Mouse (Mus musculus): Measurements from ENCODE around the gene Kcnk3. TPM values are rescaled to one million over a fixed set of nuclear protein-coding genes. Genes with fewer than 3 reads are reported as not detected.

Gene Kcnk3
- polyA plus RNA-seq, 1 experiment from 2014 or later = 11.1 TPM

GRCm38 (mm10) chr5:30659042-30659441 lies 71.1 kb downstream of the Kcnk3 start:
- Histone ChIP-seq H3K9me3 (ENCODE audit: control insufficient read depth, low read length) (no peaks in the 10 kb centered on the region), H3K9ac (ENCODE audit: low read length) (no peak overlapping the region), H3K36me3 (ENCODE audit: control insufficient read depth, insufficient read depth, low read length) (peaks cover 21% of the 10 kb centered on the region), H3K4me2 (replicated peaks; ENCODE audit: low read depth) (no peak overlapping the region), H3K27ac (replicated peaks) (no peak overlapping the region), H3K27me3 (ENCODE audit: control insufficient read depth, insufficient read depth, low read length) (no peaks in the 10 kb centered on the region), H3K4me1 (replicated peaks; ENCODE audit: control insufficient read depth, insufficient read depth) (no peaks in the 10 kb centered on the region), H3K4me3 (ENCODE audit: low read depth, low read length) (no peak overlapping the region)
- ATAC-seq (ENCODE audit: low FRiP score, low TSS enrichment) (no peak), DNase-seq (ENCODE audit: low spot score) (no peak)
- TF ChIP-seq CTCF (IDR thresholded peaks at IDR 0.05; ENCODE audit: low read depth) (no peak), EP300 (optimal IDR thresholded peaks at IDR 0.05) (no peak)
- 65% methylated on average over 4 of the region's 4 CpGs for WGBS

DNA sequence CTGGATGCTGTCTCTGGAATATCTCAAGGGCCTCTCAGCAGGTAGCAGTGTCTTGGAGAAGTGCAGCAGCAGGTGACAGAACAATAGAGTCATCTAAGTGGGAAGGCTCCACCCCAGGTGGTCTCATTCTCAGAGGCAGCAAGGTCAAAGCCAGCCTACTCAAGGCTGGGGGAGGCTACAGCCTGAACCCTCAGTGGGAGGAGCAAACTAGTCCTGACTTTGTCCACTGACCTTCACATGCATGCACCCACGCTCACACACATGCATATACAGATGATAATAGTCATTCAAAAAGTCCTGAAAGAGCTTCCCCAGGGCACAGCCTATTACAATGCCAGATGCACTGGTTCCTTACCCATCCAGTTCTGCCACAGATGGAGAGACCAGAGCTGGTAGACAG lies 72.3 kb downstream of the Kcnk3 start:
- no peak overlapping the region for H3K27ac ChIP-seq (replicated peaks)
- ATAC-seq (ENCODE audit: low FRiP score, low TSS enrichment) (no peak), DNase-seq (ENCODE audit: low spot score) (no peak)
- 91% methylated on average over 1 of the region's 1 CpGs for WGBS
- no peaks in the 10 kb centered on the region for H3K27me3 ChIP-seq (ENCODE audit: control insufficient read depth, insufficient read depth, low read length)
- no peaks in the 10 kb centered on the region for H3K9me3 ChIP-seq (ENCODE audit: control insufficient read depth, low read length)
- H3K4me3 ChIP-seq (ENCODE audit: low read depth, low read length) = no peak overlapping the region
- no peak overlapping the region for H3K4me2 ChIP-seq (replicated peaks; ENCODE audit: low read depth)
- H3K36me3 ChIP-seq (ENCODE audit: control insufficient read depth, insufficient read depth, low read length) = peaks cover 20% of the 10 kb centered on the region
- TF ChIP-seq EP300 (optimal IDR thresholded peaks at IDR 0.05) (no peak), CTCF (IDR thresholded peaks at IDR 0.05; ENCODE audit: low read depth) (no peak)
- H3K4me1 ChIP-seq (replicated peaks; ENCODE audit: control insufficient read depth, insufficient read depth) = no peaks in the 10 kb centered on the region
- no peak overlapping the region for H3K9ac ChIP-seq (ENCODE audit: low read length)

DNA sequence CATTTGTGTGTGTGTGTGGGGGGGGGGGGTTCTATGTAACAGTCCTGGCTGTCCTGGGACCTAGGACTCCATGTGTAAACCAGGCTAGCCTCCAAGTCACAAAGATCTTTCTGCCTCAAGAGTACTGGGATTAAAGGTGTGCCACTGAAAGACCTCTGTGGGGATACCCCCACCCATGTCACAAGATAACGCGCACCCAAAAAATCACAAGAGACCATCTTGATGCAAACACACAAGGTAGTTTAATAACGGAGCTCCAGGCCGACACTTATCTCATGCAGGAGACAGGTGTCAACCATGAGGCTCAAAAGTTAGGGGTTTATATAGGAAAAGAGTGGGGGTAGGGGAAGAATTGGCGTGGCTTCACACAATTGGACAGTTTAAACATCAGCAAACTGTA lies 72.8 kb downstream of the Kcnk3 start:
- no peak overlapping the region for H3K9ac ChIP-seq (ENCODE audit: low read length)
- peaks cover 15% of the 10 kb centered on the region for H3K36me3 ChIP-seq (ENCODE audit: control insufficient read depth, insufficient read depth, low read length)
- H3K4me2 ChIP-seq (replicated peaks; ENCODE audit: low read depth) = no peak overlapping the region
- no peak for TF ChIP-seq EP300 (optimal IDR thresholded peaks at IDR 0.05)
- no peak for TF ChIP-seq CTCF (IDR thresholded peaks at IDR 0.05; ENCODE audit: low read depth)
- H3K9me3 ChIP-seq (ENCODE audit: control insufficient read depth, low read length) = no peaks in the 10 kb centered on the region
- no peak overlapping the region for H3K27ac ChIP-seq (replicated peaks)
- no peaks in the 10 kb centered on the region for H3K4me1 ChIP-seq (replicated peaks; ENCODE audit: control insufficient read depth, insufficient read depth)
- ATAC-seq (ENCODE audit: low FRiP score, low TSS enrichment) (no peak), DNase-seq (ENCODE audit: low spot score) (no peak)
- WGBS = 93% methylated on average over 5 of the region's 5 CpGs
- no peaks in the 10 kb centered on the region for H3K27me3 ChIP-seq (ENCODE audit: control insufficient read depth, insufficient read depth, low read length)
- no peak overlapping the region for H3K4me3 ChIP-seq (ENCODE audit: low read depth, low read length)

- DNase-seq (ENCODE audit: low spot score) (no peak), ATAC-seq (ENCODE audit: low FRiP score, low TSS enrichment) (no peak)
- H3K36me3 ChIP-seq (ENCODE audit: control insufficient read depth, insufficient read depth, low read length) = no peaks in the 10 kb centered on the region
- no peaks in the 10 kb centered on the region for H3K9me3 ChIP-seq (ENCODE audit: control insufficient read depth, low read length)
- WGBS = 93% methylated on average over 9 of the region's 9 CpGs
- H3K27ac ChIP-seq (replicated peaks) = no peak overlapping the region
- TF ChIP-seq CTCF (IDR thresholded peaks at IDR 0.05; ENCODE audit: low read depth) = no peak
- no peak for TF ChIP-seq EP300 (optimal IDR thresholded peaks at IDR 0.05)
- no peak overlapping the region for H3K4me2 ChIP-seq (replicated peaks; ENCODE audit: low read depth)
- H3K27me3 ChIP-seq (ENCODE audit: control insufficient read depth, insufficient read depth, low read length) = no peaks in the 10 kb centered on the region
- no peak overlapping the region for H3K9ac ChIP-seq (ENCODE audit: low read length)
- H3K4me1 ChIP-seq (replicated peaks; ENCODE audit: control insufficient read depth, insufficient read depth) = no peaks in the 10 kb centered on the region
- no peak overlapping the region for H3K4me3 ChIP-seq (ENCODE audit: low read depth, low read length)
These were observed 77.4 kb downstream of the Kcnk3 start for GRCm38 (mm10) chr5:30665360-30665759.

- peak overlapping the region; percentile 94 for H3K4me2 ChIP-seq (replicated peaks; ENCODE audit: low read depth)
- peak overlapping the region; percentile 86 for H3K4me3 ChIP-seq (ENCODE audit: low read depth, low read length)
- ATAC-seq (ENCODE audit: low FRiP score, low TSS enrichment) = 0 out of 2 replicates have a peak, but pooled peaks have one; percentile 5
- H3K9ac ChIP-seq (ENCODE audit: low read length) = peak overlapping the region; percentile 65
- no peaks in the 10 kb centered on the region for H3K9me3 ChIP-seq (ENCODE audit: control insufficient read depth, low read length)
- no peaks in the 10 kb centered on the region for H3K36me3 ChIP-seq (ENCODE audit: control insufficient read depth, insufficient read depth, low read length)
- no peak for DNase-seq (ENCODE audit: low spot score)
- H3K27me3 ChIP-seq (ENCODE audit: control insufficient read depth, insufficient read depth, low read length) = no peaks in the 10 kb centered on the region
- TF ChIP-seq CTCF (IDR thresholded peaks at IDR 0.05; ENCODE audit: low read depth) (no peak), EP300 (optimal IDR thresholded peaks at IDR 0.05) (no peak)
- 55% methylated on average over 6 of the region's 6 CpGs for WGBS
- no peaks in the 10 kb centered on the region for H3K4me1 ChIP-seq (replicated peaks; ENCODE audit: control insufficient read depth, insufficient read depth)
- H3K27ac ChIP-seq (replicated peaks) = peak overlapping the region; percentile 85
These were observed 78.0 kb downstream of the Kcnk3 start for GRCm38 (mm10) chr5:30665968-30666367.

GRCm38 (mm10) chr5:30666391-30667195 lies 78.6 kb downstream of the Kcnk3 start, which contains the start of gene Cenpa:
Gene Cenpa (plus strand): TSS chr5:30666777.
- Histone ChIP-seq H3K27me3 (ENCODE audit: control insufficient read depth, insufficient read depth, low read length) (no peaks in the 10 kb centered on the region), H3K27ac (replicated peaks) (peak within 1 kb of the TSS; percentile 85), H3K4me1 (replicated peaks; ENCODE audit: control insufficient read depth, insufficient read depth) (no peaks in the 10 kb centered on the region), H3K4me3 (ENCODE audit: low read depth, low read length) (peak within 1 kb of the TSS; percentile 86), H3K9ac (ENCODE audit: low read length) (peak within 1 kb of the TSS; percentile 79), H3K9me3 (ENCODE audit: control insufficient read depth, low read length) (no peaks in the 10 kb centered on the region), H3K36me3 (ENCODE audit: control insufficient read depth, insufficient read depth, low read length) (no peaks in the 10 kb centered on the region), H3K4me2 (replicated peaks; ENCODE audit: low read depth) (peak within 1 kb of the TSS; percentile 94)
- ATAC-seq (ENCODE audit: low FRiP score, low TSS enrichment) (peak; percentile 94), DNase-seq (ENCODE audit: low spot score) (peak; percentile 89)
- WGBS = 1% methylated on average over 40 of the region's 40 CpGs
- TF ChIP-seq CTCF (IDR thresholded peaks at IDR 0.05; ENCODE audit: low read depth) (no peak), EP300 (optimal IDR thresholded peaks at IDR 0.05) (no peak)

Data from stomach, postnatal 0 days (tissue).